22 mouse cellular contexts compared by ENCODE assay signal in genomic region chr5:137791553-137791952, GRCm38 (mm10). TPM values are rescaled to one million over a fixed set of nuclear protein-coding genes. Genes with fewer than 3 reads are reported as not detected.
A peak's percentile ranks its signal among the peaks of the same experiment; 100 is the strongest.
DNase-seq lines count a peak whose midpoint lies in the region; ATAC-seq and TF ChIP-seq lines count a peak whose summit lies in the region.
"Had no signal": no experiment of that assay in that cellular context is flagged by ENCODE, and none has a peak within 500 bp of the region (broad histone marks: within the 10 kb centered on the region; RNA-seq: fewer than 3 reads in every experiment).

No protein-coding gene starts in this region.

- H3K4me2 ChIP-seq in heart, embryonic 11.5 days = no peak overlapping the region
- H3K4me2 ChIP-seq: embryonic facial prominence, embryonic 12.5 days; hindbrain, embryonic 12.5 days; liver, embryonic 12.5 days had no signal

- no peaks in the 10 kb centered on the region for H3K36me3 ChIP-seq in heart, adult 2 months (ENCODE audit: control insufficient read depth, insufficient read depth, low read length)
- no peaks in the 10 kb centered on the region for H3K36me3 ChIP-seq in heart, embryonic 11.5 days (ENCODE audit: control insufficient read depth, insufficient read depth, low read length)
- no peaks in the 10 kb centered on the region for H3K36me3 ChIP-seq in MEL (ENCODE audit: control insufficient read depth in 1 of 2, insufficient read depth in 2 of 2, low read length in 2 of 2)
- H3K36me3 ChIP-seq: embryonic facial prominence, embryonic 12.5 days; G1E; hindbrain, embryonic 12.5 days; limb, embryonic 10.5 days; liver, embryonic 12.5 days had no signal

- intact Hi-C loops in heart, adult 2 months (cut with DNase I) = loop anchor here (2.0 to 5.0 kb wide), 3 partner anchors 85 to 181 kb away; no protein-coding TSS in a partner anchor
- intact Hi-C loops in left cerebral cortex, adult 2 months (cut with DNase I) = loop anchor here (5.0 to 10.0 kb wide), 2 partner anchors 181 to 303 kb away; no protein-coding TSS in a partner anchor
- intact Hi-C loops in left cerebral cortex, postnatal 36 days (cut with DNase I) = loop anchor here (10.0 kb wide), 1 partner anchor 323 kb away; the partner anchor contains the start of gene Zscan21

- DNase-seq in heart, adult 2 months = no peak
- DNase-seq in left cerebral cortex, adult 2 months (ENCODE audit: extremely low spot score in 1 of 2, low spot score in 2 of 2) = no peak
- DNase-seq in left cerebral cortex, postnatal 36 days (ENCODE audit: low spot score in 2 of 2) = no peak
- DNase-seq in 416B (ENCODE audit: low read depth) (peak; percentile 53), MEL (ENCODE audit: low read depth, low spot score) (peak; percentile 62)
- DNase-seq in layer of hippocampus, adult 18-20 months (ENCODE audit: low spot score in 2 of 2) = no peak
- no peak for DNase-seq in right cerebral cortex, postnatal 36 days (ENCODE audit: low spot score in 2 of 2)
- DNase-seq: cerebellum, adult 9-10 months; heart, postnatal 10 days; kidney, adult 11 months; kidney, postnatal 10 days; midbrain, embryonic 14.5 days; spleen, adult 18-20 months; thymus, adult 18-20 months had no signal

- TF ChIP-seq POLR2A in heart, adult 2 months (IDR thresholded peaks at IDR 0.05; ENCODE audit: insufficient read depth, low read depth, low read length) = no peak
- no peak for TF ChIP-seq POLR2A in MEL (IDR thresholded peaks at IDR 0.05; ENCODE audit: control insufficient read depth in 1 of 2, insufficient read depth in 1 of 2, low read depth in 1 of 2, low read length in 2 of 2, poor library complexity in 1 of 2)

- H3K79me2 ChIP-seq in heart, adult 2 months (replicated peaks; ENCODE audit: control insufficient read depth, insufficient read depth, low read length) = no peaks in the 10 kb centered on the region
- no peaks in the 10 kb centered on the region for H3K79me2 ChIP-seq in MEL (ENCODE audit: control insufficient read depth, insufficient read depth, low read length, poor library complexity)

- TF ChIP-seq EP300 in heart, adult 2 months (IDR thresholded peaks at IDR 0.05; ENCODE audit: insufficient read depth, low read depth, low read length) = no peak
- no peak for TF ChIP-seq EP300 in MEL (IDR thresholded peaks at IDR 0.05; ENCODE audit: low read depth in 1 of 2, low read length in 2 of 2)

- ATAC-seq in heart, embryonic 11.5 days (replicated peaks; ENCODE audit: insufficient number of reproducible peaks, low FRiP score, low TSS enrichment) = no peak
- ATAC-seq: liver, embryonic 12.5 days had no signal

- H3K4me1 ChIP-seq in heart, adult 2 months (ENCODE audit: control insufficient read depth, insufficient read depth, low read length) = peaks cover 3% of the 10 kb centered on the region; the same call in 1 of the 2 replicates
- peaks cover 4% of the 10 kb centered on the region; the same call in 1 of the 2 replicates for H3K4me1 ChIP-seq in heart, embryonic 11.5 days (ENCODE audit: control insufficient read depth, insufficient read depth, low read length)
- H3K4me1 ChIP-seq in MEL (ENCODE audit: control insufficient read depth in 1 of 2, insufficient read depth in 2 of 2, low read length in 2 of 2) = peaks cover 0 to 8% of the 10 kb centered on the region in 2 experiments; a peak in 1 of 4 replicates
- H3K4me1 ChIP-seq: embryonic facial prominence, embryonic 12.5 days had no signal

- no peak overlapping the region for H3K4me3 ChIP-seq in heart, adult 2 months
- no peak overlapping the region for H3K4me3 ChIP-seq in heart, embryonic 11.5 days (ENCODE audit: low read depth, low read length)
- H3K4me3 ChIP-seq in left cerebral cortex, adult 2 months = no peak overlapping the region
- H3K4me3 ChIP-seq in MEL (ENCODE audit: control insufficient read depth in 1 of 2, insufficient read depth in 1 of 2, low read depth in 2 of 2, low read length in 2 of 2) = no peak overlapping the region
- H3K4me3 ChIP-seq: embryonic facial prominence, embryonic 12.5 days; hindbrain, embryonic 12.5 days; limb, embryonic 10.5 days; liver, embryonic 12.5 days; myocyte had no signal

- H3K27ac ChIP-seq in heart, adult 2 months = no peak overlapping the region
- H3K27ac ChIP-seq in heart, embryonic 11.5 days (ENCODE audit: low read depth, low read length) = no peak overlapping the region
- H3K27ac ChIP-seq in left cerebral cortex, adult 2 months = no peak overlapping the region
- H3K27ac ChIP-seq in MEL (ENCODE audit: control insufficient read depth, low read depth, low read length) = no peak overlapping the region
- H3K27ac ChIP-seq: embryonic facial prominence, embryonic 12.5 days; hindbrain, embryonic 12.5 days; limb, embryonic 10.5 days; liver, embryonic 12.5 days had no signal

- H3K27me3 ChIP-seq in heart, adult 2 months (ENCODE audit: control insufficient read depth, insufficient read depth, low read length) = no peaks in the 10 kb centered on the region
- no peaks in the 10 kb centered on the region; the same call in 1 of the 2 replicates for H3K27me3 ChIP-seq in heart, embryonic 11.5 days (ENCODE audit: control insufficient read depth, insufficient read depth, low read length)
- no peaks in the 10 kb centered on the region for H3K27me3 ChIP-seq in MEL (ENCODE audit: control insufficient read depth in 1 of 2, insufficient read depth in 2 of 2, low read length in 2 of 2)
- H3K27me3 ChIP-seq: embryonic facial prominence, embryonic 12.5 days had no signal

- no peak overlapping the region for H3K9ac ChIP-seq in heart, adult 2 months (ENCODE audit: low read depth, low read length)
- no peak overlapping the region for H3K9ac ChIP-seq in heart, embryonic 11.5 days (ENCODE audit: low read depth, low read length)
- no peak overlapping the region for H3K9ac ChIP-seq in MEL (ENCODE audit: control insufficient read depth, low read depth, low read length, poor library complexity, severe bottlenecking)
- H3K9ac ChIP-seq: embryonic facial prominence, embryonic 12.5 days; hindbrain, embryonic 12.5 days; liver, embryonic 12.5 days had no signal

- peak; percentile 92 for TF ChIP-seq RAD21 in MEL (IDR thresholded peaks at IDR 0.05; ENCODE audit: low read depth, low read length)

- H3K9me3 ChIP-seq in heart, embryonic 11.5 days (replicated peaks; ENCODE audit: control insufficient read depth, low read length) = no peaks in the 10 kb centered on the region
- no peaks in the 10 kb centered on the region for H3K9me3 ChIP-seq in MEL (replicated peaks; ENCODE audit: insufficient read depth, low read length)
- H3K9me3 ChIP-seq: embryonic facial prominence, embryonic 12.5 days; hindbrain, embryonic 12.5 days; limb, embryonic 10.5 days; liver, embryonic 12.5 days had no signal

- TF ChIP-seq CTCF in heart, adult 2 months (IDR thresholded peaks at IDR 0.05) = peak; percentile 73
- peak; percentile 54 for TF ChIP-seq CTCF in left cerebral cortex, adult 2 months (IDR thresholded peaks at IDR 0.05)
- peak; percentile 26 to 74 (median 30); a peak in 4 of 6 replicates for TF ChIP-seq CTCF in MEL (IDR thresholded peaks at IDR 0.05 in 2 of 3, conservative IDR thresholded peaks at IDR 0.05 in 1 of 3; ENCODE audit: control insufficient read depth in 1 of 3, insufficient read depth in 1 of 3, low read depth in 2 of 3, low read length in 3 of 3, poor library complexity in 1 of 3, severe bottlenecking in 1 of 3)

RNA-seq across cellular contexts. Expression of gene Zcwpw1, which starts 4.0 kb away (rescaled TPM):
- under 1 TPM; 0.44 to 0.52 TPM for total RNA-seq in heart, adult 2 months (2021)
- 0.39 and 0.50 TPM in 2 replicates for polyA plus RNA-seq in heart, adult 2 months (2012; rRNA removed)
- 12.4 and 13.7 TPM in 2 replicates for polyA plus RNA-seq in heart, embryonic 11.5 days (2014; fragmentation: Nextera tagmentation; extraction: Ambion mirVana)
- 1 to 10 TPM; 5.7 to 8.2 TPM for total RNA-seq in left cerebral cortex, adult 2 months (2021)
- total RNA-seq in left cerebral cortex, postnatal 36 days (2021) = 1 to 10 TPM; 4.6 to 7.2 TPM
- total RNA-seq in MEL (2012; rRNA removed) = 5.6 and 11.1 TPM in 2 replicates
- polyA plus RNA-seq in MEL (2012; ENCODE audit: insufficient read depth in 1 of 2, insufficient read length in 2 of 2, low read depth in 1 of 2, low replicate concordance in 2 of 2, missing spikeins in 1 of 2) = 10 to 100 TPM in 1 of 2 experiments, not detected in 1; 16.0 TPM
- total RNA-seq in layer of hippocampus, adult 18-20 months (2021) = 1 to 10 TPM; 6.1 TPM

RNA-seq across cellular contexts. Expression of gene Mepce, which starts 4.1 kb away (rescaled TPM):
- total RNA-seq in heart, adult 2 months (2021) = 10 to 100 TPM; 21.3 to 26.0 TPM
- 24.1 and 31.5 TPM in 2 replicates for polyA plus RNA-seq in heart, adult 2 months (2012; rRNA removed)
- 7.4 and 9.2 TPM in 2 replicates for polyA plus RNA-seq in heart, embryonic 11.5 days (2014; fragmentation: Nextera tagmentation; extraction: Ambion mirVana)
- total RNA-seq in left cerebral cortex, adult 2 months (2021) = 10 to 100 TPM; 40.1 to 45.2 TPM
- 10 to 100 TPM; 33.5 to 42.8 TPM for total RNA-seq in left cerebral cortex, postnatal 36 days (2021)
- total RNA-seq in MEL (2012; rRNA removed) = 49.1 and 58.7 TPM in 2 replicates
- polyA plus RNA-seq in MEL (2012; ENCODE audit: insufficient read depth in 1 of 2, insufficient read length in 2 of 2, low read depth in 1 of 2, low replicate concordance in 2 of 2, missing spikeins in 1 of 2) = 10 to 100 TPM in 1 of 2 experiments, not detected in 1; 74.2 TPM
- 10 to 100 TPM; 52.1 to 53.6 TPM for total RNA-seq in layer of hippocampus, adult 18-20 months (2021)

RNA-seq across cellular contexts. Expression of gene Ppp1r35, which starts 12.9 kb away (rescaled TPM):
- total RNA-seq in heart, adult 2 months (2021) = 10 to 100 TPM in 1 of 2 experiments, 1 to 10 TPM in 1; 7.4 to 10.8 TPM
- 6.8 and 12.0 TPM in 2 replicates for polyA plus RNA-seq in heart, adult 2 months (2012; rRNA removed)
- polyA plus RNA-seq in heart, embryonic 11.5 days (2014; fragmentation: Nextera tagmentation; extraction: Ambion mirVana) = 29.9 and 35.3 TPM in 2 replicates
- total RNA-seq in left cerebral cortex, adult 2 months (2021) = 10 to 100 TPM; 22.8 to 25.6 TPM
- 10 to 100 TPM; 23.5 to 28.6 TPM for total RNA-seq in left cerebral cortex, postnatal 36 days (2021)
- 35.0 and 35.8 TPM in 2 replicates for total RNA-seq in MEL (2012; rRNA removed)
- polyA plus RNA-seq in MEL (2012; ENCODE audit: insufficient read depth in 1 of 2, insufficient read length in 2 of 2, low read depth in 1 of 2, low replicate concordance in 2 of 2, missing spikeins in 1 of 2) = 10 to 100 TPM in 1 of 2 experiments, not detected in 1; 46.2 TPM
- total RNA-seq in layer of hippocampus, adult 18-20 months (2021) = 10 to 100 TPM; 23.1 to 26.4 TPM

RNA-seq across cellular contexts. Expression of gene Pilra, which starts 44.5 kb away (rescaled TPM):
- total RNA-seq in heart, adult 2 months (2021) = 1 to 10 TPM in 1 of 2 experiments, under 1 TPM in 1; 0.97 to 3.1 TPM
- 2.6 and 5.3 TPM in 2 replicates for polyA plus RNA-seq in heart, adult 2 months (2012; rRNA removed)
- 2.1 and 2.9 TPM in 2 replicates for polyA plus RNA-seq in heart, embryonic 11.5 days (2014; fragmentation: Nextera tagmentation; extraction: Ambion mirVana)
- 1 to 10 TPM in 1 of 2 experiments, under 1 TPM in 1; 0.54 to 1.3 TPM for total RNA-seq in left cerebral cortex, adult 2 months (2021)
- under 1 TPM in 1 of 2 experiments, not detected in 1; 0.20 TPM for total RNA-seq in left cerebral cortex, postnatal 36 days (2021)
- total RNA-seq in MEL (2012; rRNA removed) = 0.36 and 1.5 TPM in 2 replicates
- under 1 TPM in 1 of 2 experiments, not detected in 1; 0.89 TPM for polyA plus RNA-seq in MEL (2012; ENCODE audit: insufficient read depth in 1 of 2, insufficient read length in 2 of 2, low read depth in 1 of 2, low replicate concordance in 2 of 2, missing spikeins in 1 of 2)
- 1 to 10 TPM in 1 of 2 experiments, under 1 TPM in 1; 0.56 to 1.3 TPM for total RNA-seq in layer of hippocampus, adult 18-20 months (2021)
- polyA plus RNA-seq: neural tube, embryonic 14.5 days had no signal

RNA-seq across cellular contexts. Expression of gene Tsc22d4, which starts 46.0 kb away (rescaled TPM):
- total RNA-seq in heart, adult 2 months (2021) = 100 to 1,000 TPM; 254 to 258 TPM
- 223 and 251 TPM in 2 replicates for polyA plus RNA-seq in heart, adult 2 months (2012; rRNA removed)
- polyA plus RNA-seq in heart, embryonic 11.5 days (2014; fragmentation: Nextera tagmentation; extraction: Ambion mirVana) = 139 and 147 TPM in 2 replicates
- total RNA-seq in left cerebral cortex, adult 2 months (2021) = 100 to 1,000 TPM; 150 to 156 TPM
- 100 to 1,000 TPM; 166 to 203 TPM for total RNA-seq in left cerebral cortex, postnatal 36 days (2021)
- 52.7 and 58.3 TPM in 2 replicates for total RNA-seq in MEL (2012; rRNA removed)
- polyA plus RNA-seq in MEL (2012; ENCODE audit: insufficient read depth in 1 of 2, insufficient read length in 2 of 2, low read depth in 1 of 2, low replicate concordance in 2 of 2, missing spikeins in 1 of 2) = 100 to 1,000 TPM in 1 of 2 experiments, not detected in 1; 203 TPM
- total RNA-seq in layer of hippocampus, adult 18-20 months (2021) = 100 to 1,000 TPM; 164 to 187 TPM

Comparison
In these comparisons a context has a peak if more than half of its experiments do, and no peak if none do; other contexts are left out.
1. DNase-seq: peak in 416B (single experiment) and MEL (single experiment); none in heart, adult 2 months (0 of 2), left cerebral cortex, adult 2 months (0 of 2), left cerebral cortex, postnatal 36 days (0 of 2), layer of hippocampus, adult 18-20 months (0 of 2) and right cerebral cortex, postnatal 36 days (0 of 2).
2. Peak in every context shown above with its lines, with median percentiles within 50 percentile points of each other: CTCF ChIP-seq.